Mouse (Mus musculus): ENCODE measurements around the gene Gm6993. TPM values are rescaled to one million over a fixed set of nuclear protein-coding genes. Genes with fewer than 3 reads are reported as not detected.

Gm6993 gene
- total RNA-seq (2023): not detected

GRCm38 (mm10) chr12:31240470-31240869 is at the start of gene Gm6993:
Gm6993 (plus strand) TSS chr12:31240770.

GRCm38 (mm10) chr12:31265005-31265721 is 24.6 kb downstream of the Gm6993 start, which contains the start of gene Lamb1:
Lamb1 (plus strand) TSS chr12:31265234.

Other genes with a start within 250 kb of the Gm6993 start
- gene Fam110c, start 166.9 kb upstream of the Gm6993 start, total RNA-seq (2023): under 1 TPM in 1 of 2 experiments, not detected in 1; 0.33 TPM
- gene Lamb1, start 24.5 kb downstream of the Gm6993 start, total RNA-seq (2023): under 1 TPM; 0.15 to 0.40 TPM
- gene Dld, start 110.7 kb downstream of the Gm6993 start, total RNA-seq (2023): 10 to 100 TPM; 37.0 to 38.9 TPM
- under 1 TPM; 0.46 to 0.58 TPM for gene Slc26a3, start 150.1 kb downstream of the Gm6993 start, total RNA-seq (2023)